Mouse (Mus musculus) adrenal gland, postnatal 25 days (tissue): Measurements from ENCODE around the gene Zfp719. TPM values are rescaled to one million over a fixed set of nuclear protein-coding genes. Genes with fewer than 3 reads are reported as not detected.

Source experiments
- DNase-seq: peaks from one replicate; pipeline ENCODE4 v3.0.0; 2021; ENCODE audit warnings: mixed read lengths
- total RNA-seq: library from RNA; stranded (reverse); gene quantifications from 2 replicates; pipeline ENCODE4 v1.2.3, GENCODE M21; 2021

Gene Zfp719
- total RNA-seq, 1 experiment from 2014 or later = 17.5 TPM

DNA sequence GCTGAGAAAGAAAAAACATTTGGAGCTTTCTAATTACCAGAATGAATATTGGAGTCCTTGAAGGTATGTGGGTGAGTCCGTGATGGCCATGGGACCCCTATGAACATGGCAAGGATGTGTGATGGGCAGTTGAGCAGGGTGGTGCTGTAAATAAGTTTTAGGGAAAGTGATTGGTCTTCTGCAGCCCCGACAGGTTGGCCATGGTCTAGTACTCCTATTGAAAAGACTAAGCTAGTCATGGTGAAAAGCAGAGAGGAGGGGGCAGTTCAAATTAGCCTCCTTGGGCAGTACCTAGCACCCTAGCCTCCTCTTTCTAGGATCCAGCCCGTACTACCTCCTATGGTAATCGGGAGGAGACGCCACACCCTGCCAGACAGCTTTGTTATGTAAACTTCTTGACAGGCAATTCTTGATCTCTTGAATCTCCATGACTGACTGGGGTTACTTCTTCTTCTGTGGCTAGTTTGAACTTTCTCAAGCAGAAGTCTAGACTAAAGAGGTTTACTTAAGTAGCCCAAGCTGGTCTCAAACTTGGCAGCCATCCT, 28.4 kb downstream of the Zfp719 start:
- DNase-seq = no peak

DNA sequence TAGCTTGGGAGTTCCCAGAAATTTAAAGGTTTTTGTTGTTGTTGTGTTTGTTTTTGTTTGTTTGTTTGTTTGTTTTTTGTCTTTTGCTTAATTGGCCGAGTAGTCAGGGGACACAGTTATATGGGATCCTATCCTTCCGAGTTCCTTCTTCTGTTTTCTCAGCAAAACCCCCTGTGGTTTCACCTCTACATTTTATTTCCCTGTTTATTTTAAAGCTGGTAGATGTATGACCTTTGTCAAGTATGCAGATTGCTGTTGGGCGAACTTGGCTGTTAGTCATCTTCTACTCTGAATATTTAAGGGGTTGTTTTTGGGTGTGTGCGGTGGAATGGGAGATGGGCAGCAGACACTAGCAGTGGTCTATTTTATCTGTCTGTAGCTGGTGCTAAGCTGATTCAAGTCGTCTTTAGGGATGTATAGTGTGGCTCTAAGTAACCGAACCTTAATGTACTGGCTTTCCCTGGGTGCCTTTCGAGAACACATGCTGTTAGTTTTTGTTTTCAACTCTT, 29.0 kb downstream of the Zfp719 start:
- no peak for DNase-seq

DNA sequence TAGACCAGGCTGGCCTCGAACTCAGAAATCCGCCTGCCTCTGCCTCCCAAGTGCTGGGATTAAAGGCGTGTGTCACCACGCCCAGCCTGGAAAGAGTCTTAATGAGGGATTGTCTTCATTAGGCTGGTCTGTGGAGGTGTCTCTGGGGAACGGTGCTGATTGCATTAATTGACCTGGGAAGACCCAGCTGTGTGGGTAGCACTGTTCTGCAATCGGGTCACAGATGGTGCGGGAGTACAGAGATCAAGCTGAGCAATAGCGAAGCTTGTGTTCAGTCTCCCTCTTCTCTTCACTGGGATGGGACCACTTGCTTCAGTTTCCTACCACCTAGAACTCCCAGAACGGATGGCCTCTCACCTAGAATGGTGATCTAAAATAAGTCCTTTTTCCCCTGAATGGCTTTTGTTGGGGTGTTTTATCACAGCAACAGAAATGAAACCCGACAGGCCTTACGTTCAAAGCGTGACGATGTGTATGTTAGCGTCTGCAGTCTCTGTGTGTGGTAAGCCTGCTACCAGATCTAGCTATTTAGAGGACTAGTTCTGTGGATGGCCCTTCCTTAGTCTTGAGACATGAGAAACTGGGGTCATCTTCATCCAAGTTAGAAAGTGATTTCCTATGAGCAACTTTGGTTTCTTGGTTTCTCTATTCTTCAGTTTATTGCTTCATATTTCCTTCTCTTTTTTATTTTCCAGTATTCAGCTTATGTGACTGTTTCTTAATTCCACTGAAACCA, 34.6 kb downstream of the Zfp719 start:
- DNase-seq = no peak

DNA sequence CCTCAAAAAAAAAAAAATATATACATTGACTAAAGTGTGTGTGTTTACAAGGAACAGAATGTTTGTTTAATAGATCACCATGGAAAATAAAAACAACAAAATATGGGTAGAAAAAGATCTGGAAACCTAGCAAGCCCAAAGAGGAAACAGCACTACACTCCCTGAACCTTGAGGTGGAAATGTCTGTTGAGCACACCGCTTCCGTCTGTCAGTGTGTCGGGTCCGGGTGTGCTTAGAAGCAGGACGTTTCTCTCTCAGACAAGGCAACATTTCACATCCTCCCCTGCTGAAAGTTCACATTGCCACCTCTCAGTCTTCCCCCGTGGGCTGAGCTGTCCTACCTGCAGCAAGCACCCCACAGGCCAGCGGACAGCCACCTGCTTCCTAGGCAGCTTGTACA, 43.5 kb downstream of the Zfp719 start:
- no peak for DNase-seq

DNA sequence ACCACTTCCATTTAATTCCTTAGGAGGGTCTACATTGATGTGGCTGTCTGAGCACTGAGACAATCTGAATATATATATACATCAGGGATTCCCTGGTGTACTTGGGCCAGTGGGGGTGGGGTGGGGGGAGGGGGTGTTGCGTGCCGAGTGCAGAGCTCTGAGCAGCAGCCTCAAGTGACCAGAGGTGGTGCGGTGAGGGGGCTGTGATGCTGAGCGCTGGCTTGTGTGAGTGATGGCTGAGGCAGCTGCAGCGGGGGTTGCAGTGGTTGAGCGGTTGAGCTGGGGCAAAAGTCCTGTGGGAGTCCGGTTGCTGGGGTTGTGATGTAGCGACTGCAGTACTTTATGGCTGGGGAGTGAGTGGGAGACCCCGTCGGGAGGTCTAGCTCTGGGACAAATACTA, 44.4 kb downstream of the Zfp719 start:
- DNase-seq = no peak

DNA sequence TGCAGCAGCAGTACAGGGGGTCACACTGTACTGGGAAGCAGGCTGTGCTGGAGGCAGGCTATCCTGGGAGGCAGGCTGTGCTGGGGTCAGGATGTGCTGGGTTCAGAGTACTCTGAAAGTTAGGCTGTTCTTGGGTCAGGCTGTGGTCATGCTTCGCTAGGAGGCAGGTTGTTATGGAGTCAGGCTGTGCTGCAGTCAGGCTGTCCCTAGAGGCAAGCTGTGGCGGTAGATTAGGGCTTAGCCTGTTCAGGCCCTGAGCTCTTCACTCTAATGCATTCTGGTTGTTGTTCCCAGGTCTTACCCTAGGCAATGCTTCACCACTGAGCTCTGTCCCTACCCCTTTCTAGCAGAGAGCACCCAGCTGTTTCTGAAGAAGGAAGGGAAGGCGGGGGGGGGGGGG, 45.7 kb downstream of the Zfp719 start:
- no peak for DNase-seq

DNA sequence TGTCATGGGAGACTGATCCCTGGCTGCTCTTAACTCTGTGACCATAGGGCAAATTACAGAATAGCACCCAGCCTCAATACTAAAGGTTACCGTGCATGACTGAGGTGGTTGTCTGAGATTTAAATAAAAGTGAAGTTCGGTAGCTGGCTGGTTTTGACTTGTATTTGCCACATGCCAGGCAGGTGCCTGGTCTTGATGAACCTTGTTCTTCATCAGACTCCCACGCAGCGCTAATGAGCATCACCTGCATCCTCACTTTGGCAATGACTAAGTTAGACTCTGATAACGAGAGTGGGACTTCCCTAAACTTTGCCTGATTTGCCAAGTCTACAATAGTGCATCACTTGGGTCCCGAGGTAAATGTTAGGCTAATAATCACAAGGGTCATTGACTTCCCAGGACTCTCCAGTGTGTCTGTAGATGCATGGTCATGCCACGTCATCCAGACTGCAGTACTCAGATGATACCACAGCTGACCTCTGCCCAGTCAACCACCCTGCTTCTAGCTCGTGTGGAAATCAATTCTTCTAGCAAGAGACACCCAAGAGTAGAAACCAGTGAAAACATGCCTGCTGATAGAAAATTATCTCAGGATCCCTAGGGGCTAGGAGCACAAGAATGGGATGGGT, 46.5 kb downstream of the Zfp719 start:
- DNase-seq = no peak

DNA sequence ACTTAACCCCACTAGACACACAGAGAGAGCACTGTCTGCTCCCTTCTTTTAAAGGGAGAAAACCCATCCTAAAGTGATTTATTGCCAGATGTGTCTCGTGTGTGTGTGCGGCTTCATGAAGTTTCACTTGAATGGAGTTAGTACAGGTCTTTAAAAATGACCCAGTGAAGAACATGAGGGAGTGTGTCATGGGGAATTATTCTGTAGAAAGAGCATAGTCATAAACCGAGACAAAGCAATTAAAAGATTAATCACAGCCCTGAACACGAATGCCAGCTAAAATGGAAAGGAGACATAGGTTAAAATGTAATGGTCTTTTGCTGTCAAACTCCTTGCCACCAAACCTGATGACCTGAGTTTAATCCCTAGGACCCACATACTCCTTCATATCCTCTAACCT, 54.5 kb downstream of the Zfp719 start:
- no peak for DNase-seq

DNA sequence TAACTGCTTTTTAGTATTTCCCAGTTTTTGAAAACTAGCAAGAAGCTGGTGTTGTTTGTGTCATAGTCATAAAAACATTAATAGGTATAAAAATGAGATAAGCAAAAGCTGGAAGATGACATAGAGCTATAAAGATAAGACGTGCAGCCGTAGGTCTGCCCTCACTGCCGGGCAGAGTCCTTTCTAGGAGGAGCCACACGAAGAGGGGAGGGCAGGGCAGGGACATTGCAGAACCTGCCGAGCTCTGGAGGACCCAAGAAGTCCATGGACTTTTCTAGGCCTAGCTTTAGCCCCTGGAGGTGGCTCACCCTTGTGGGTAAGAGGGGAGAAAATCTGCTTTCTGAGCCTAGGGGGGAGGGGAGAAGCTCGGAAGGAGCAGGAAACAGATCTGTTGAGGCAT, 55.1 kb downstream of the Zfp719 start, which contains the start of gene Ceacam18:
Gene Ceacam18, plus strand, starts transcription at position 208 of the 400 bp plus-strand sequence.
- DNase-seq = no peak

DNA sequence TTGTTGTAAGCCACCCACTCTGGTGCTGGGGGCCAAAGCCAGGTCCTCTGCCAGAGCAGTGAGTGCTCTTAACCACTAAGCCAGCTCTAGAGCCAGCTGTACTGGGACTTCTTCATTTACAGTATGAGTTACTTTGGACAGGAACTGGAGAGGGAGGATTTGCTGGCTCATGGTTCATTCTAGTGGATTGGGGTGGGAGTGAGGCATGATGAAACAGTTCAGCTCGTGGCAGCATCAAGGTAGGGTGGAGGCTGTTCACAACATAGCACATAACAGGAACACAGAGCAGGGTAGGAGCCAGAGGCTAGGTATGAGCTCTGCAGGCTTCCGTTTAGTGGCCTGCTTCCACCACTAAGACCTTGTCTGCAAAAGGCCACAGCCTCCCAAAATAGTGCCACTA, 56.8 kb downstream of the Zfp719 start:
- DNase-seq = no peak

DNA sequence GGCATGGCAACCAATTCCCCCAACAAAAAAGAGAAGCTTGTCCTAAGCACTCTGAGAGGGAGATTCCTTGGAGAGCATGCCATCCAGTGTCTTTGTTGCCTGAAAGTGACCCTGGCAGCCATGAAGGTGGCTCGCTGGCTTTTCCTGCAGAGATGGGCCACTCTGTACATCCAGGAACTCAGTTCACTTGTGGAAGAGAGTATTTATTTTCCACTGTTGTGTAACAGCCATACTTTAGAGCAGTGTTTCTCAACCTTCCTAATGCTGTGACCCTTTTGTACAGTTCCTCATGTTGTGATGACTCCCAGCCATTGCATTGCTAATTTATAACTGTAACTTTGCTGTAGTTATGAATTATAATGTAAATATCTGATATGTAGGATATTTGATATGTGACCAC, 57.7 kb downstream of the Zfp719 start:
- DNase-seq = no peak

DNA sequence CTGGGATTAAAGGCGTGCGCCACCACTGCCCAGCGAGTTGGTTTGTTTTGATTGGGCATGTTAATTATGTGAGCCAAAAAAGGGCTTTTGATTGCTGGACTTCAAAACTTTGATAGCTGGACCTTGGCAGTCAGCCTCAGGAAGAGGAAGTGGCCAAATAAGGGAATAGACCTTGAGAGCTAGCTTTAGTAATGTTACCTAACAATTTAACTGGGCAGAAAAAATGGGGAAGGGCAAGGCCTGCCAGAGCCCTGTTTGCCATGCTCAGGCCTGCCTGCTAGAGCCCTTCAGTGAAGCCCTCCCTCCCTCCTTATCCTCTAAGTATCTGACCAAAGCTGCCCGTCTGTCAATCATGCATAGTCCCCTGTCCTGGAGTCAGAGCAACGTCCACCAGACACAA, 63.2 kb downstream of the Zfp719 start:
- DNase-seq = peak; percentile 34

Other genes with a start within 250 kb of the Zfp719 start
- not detected in 2 replicates for gene Siglecf, start 228.3 kb upstream of the Zfp719 start, total RNA-seq
- 0.09 and 1.00 TPM in 2 replicates for gene Siglecg, start 171.4 kb upstream of the Zfp719 start, total RNA-seq
- gene Lim2, start 151.9 kb upstream of the Zfp719 start, total RNA-seq = not detected in 2 replicates
- 0.46 TPM in 1 of 2 replicates, not detected in the other for gene Nkg7, start 142.5 kb upstream of the Zfp719 start, total RNA-seq
- not detected in 2 replicates for gene Cldnd2, start 138.8 kb upstream of the Zfp719 start, total RNA-seq
- gene Etfb, start 135.5 kb upstream of the Zfp719 start, total RNA-seq = 373 and 390 TPM in 2 replicates
- gene Gm45233, start 135.5 kb upstream of the Zfp719 start, total RNA-seq = 1.5 TPM in 1 of 2 replicates, not detected in the other
- gene Vsig10l, start 116.5 kb upstream of the Zfp719 start, total RNA-seq = 3.6 and 4.6 TPM in 2 replicates
- gene Iglon5, start 89.5 kb upstream of the Zfp719 start, total RNA-seq = 1.3 and 2.1 TPM in 2 replicates
- gene 4931406B18Rik, start 73.7 kb upstream of the Zfp719 start, total RNA-seq = not detected in 2 replicates
- gene Cd33, start 35.2 kb upstream of the Zfp719 start, total RNA-seq = 1.2 and 2.4 TPM in 2 replicates
- 2.8 and 3.1 TPM in 2 replicates for gene Zfp658, start 17.4 kb upstream of the Zfp719 start, total RNA-seq
- gene Zfp819, start 27.6 kb downstream of the Zfp719 start, total RNA-seq = not detected in 2 replicates
- not detected in 2 replicates for gene Ceacam18, start 55.1 kb downstream of the Zfp719 start, total RNA-seq
- 1.9 and 2.1 TPM in 2 replicates for gene Siglece, start 80.6 kb downstream of the Zfp719 start, total RNA-seq
- 11.1 and 13.4 TPM in 2 replicates for gene Ctu1, start 92.4 kb downstream of the Zfp719 start, total RNA-seq
- gene Klk14, start 110.8 kb downstream of the Zfp719 start, total RNA-seq = not detected in 2 replicates
- gene Klk13, start 133.0 kb downstream of the Zfp719 start, total RNA-seq = not detected in 2 replicates
- gene Klk12, start 189.3 kb downstream of the Zfp719 start, total RNA-seq = not detected in 2 replicates
- gene Klk11, start 195.0 kb downstream of the Zfp719 start, total RNA-seq = not detected in 2 replicates
- gene Klk10, start 201.4 kb downstream of the Zfp719 start, total RNA-seq = not detected in 2 replicates
- not detected in 2 replicates for gene Klk9, start 212.3 kb downstream of the Zfp719 start, total RNA-seq
- gene Klk8, start 218.0 kb downstream of the Zfp719 start, total RNA-seq = 2.7 and 3.5 TPM in 2 replicates
- not detected in 2 replicates for gene Klk7, start 231.7 kb downstream of the Zfp719 start, total RNA-seq
- gene Klk6, start 244.9 kb downstream of the Zfp719 start, total RNA-seq = not detected in 2 replicates